Mouse (Mus musculus): ENCODE measurements at regions not wholly inside any gene's neighbourhood (a gene's known extent, or its start where the extent isn't known, plus 50 kb on each side); places are given as distances from the start of the nearest gene placed in this dataset.
A peak's percentile ranks its signal among the peaks of the same experiment; 100 is the strongest.

DNA sequence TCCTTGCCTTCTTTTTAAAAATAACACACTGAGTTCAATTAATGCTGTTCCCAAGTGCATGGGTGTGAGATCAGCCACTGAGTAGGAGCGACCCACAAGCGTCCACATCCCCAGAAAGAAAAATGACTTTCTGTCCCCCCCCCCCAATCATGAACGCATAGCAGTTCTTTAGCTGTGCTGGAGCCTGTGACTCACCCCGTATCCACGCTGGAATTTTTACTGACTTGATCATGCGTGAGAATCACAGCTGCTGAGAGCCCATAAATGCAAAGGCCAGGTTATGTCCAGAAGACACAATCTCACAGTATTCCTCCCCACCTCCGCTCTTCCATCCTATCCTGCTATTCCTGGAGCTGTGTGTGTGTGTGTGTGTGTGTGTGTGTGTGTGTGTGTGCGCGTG, 53.3 kb downstream of the Fos start:
- DNase-seq, result no peak

DNA sequence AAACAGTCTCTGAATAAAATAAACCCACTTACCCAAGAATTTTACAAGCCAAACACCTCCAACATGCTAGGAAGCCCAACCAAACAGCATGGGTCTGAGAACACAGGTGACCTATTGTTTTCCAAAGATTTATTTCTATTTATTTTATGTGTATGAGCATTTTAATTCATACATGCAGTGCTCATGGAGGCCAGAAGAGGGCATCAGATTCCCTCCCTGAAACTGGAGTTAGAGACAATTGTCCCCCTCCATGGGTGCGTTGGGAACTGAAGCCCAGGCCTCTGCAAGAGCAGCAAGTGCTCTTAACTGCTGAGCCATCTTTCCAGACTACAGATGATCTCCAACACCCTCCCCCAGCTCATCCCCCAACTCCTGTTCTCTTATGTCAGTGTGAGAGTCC, 57.9 kb downstream of the Fos start:
- DNase-seq, result peak; percentile 27 to 37

DNA sequence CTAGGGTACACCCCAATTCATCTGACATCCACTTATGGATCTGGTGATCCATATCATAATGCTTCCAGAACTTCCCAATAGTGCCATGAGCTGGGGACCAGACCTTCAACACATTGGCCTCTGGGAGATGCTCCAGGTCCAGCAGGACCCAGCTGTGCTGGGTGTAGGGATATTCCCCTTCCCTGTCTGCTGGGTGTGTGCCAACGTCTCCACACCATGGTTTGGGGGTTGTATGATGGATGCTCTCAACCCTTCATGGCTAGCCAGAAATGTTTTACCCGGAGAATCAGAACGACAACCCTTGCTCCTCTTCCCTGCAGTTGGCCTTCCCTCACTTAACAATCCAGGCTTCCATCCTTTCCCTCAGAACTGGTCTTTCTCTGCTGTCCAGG, 58.5 kb downstream of the Fos start:
- no peak for DNase-seq

DNA sequence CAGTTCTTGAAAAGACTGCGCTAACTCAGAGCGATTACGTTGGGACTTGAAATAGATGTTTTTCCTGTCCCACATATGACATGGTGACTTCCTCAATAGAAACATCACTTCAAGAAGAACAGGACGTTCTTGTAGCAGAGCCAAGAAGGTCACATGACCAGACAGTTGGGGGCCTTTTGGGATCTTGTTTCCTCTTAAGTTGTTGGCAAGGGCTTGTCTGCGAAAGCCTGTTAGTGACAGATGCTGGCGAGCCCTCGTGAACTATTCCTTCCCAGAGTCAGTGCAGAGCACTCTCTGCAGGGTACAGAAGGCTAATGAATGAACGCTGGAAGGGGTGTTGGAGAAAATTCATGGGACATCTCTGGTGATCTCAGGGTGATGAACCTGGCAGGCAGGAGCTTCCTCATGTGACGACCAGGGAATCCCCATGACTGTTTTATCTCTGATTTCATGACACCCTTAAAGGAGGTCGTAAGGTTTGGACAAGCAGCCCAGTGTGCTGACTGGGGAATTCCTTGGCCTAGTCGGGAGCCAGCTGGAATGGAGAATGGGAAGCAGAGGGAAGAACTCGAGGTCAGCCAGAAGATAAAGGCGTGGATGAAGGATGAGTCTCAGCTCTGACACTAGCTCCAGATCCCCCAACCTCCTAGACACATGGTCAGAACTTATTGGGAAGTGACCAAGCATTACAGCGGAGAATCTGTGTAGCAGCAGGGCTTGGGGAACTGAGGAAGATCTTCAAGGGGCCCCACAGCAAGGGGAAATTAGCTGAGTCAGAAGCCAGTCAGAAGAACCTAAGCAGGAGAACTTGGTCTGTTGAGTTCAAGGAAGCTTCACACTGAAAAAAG, 59.1 kb downstream of the Fos start:
- DNase-seq, result peak; percentile 55 to 58

DNA sequence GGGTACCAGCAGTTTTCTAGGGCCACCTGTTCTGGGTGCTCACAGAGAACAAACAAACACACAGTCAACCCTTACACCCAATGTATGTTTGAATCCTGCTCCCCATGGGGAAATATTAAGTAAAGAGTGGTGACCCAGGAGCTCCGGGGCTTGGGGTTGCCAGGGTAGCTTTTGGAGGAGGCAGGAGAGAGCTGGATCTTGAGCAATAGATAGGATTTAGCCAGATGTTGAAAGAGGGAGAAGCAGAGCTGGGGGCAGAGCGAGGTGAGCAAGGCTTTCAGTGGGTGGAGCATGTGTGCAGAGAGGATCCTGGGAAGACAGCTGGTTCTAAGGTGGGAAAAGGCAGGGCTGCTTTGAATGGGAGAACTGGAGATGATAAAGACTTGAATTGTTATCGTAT, 59.9 kb downstream of the Fos start:
- DNase-seq, result no peak

DNA sequence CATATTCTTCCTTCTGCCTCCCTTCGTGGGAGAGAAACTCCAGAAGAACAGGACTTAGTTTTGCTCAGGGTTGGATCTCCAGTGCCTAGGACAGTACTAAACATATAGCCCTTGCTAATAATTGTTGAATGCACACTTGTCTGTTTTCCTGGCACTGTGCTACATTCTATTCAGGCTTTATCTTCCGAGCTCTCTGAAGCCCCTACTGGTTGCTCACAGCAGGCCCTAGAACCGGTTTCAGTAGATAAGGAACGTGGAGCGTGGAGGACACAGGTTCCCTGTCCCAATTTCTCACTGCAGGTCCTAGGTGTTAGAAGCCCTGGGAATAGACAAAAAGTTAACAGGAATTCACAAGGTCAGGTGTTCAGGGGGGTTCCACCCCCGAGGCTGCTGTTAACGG, 59.4 kb upstream of the Jdp2 start:
- DNase-seq, result no peak

DNA sequence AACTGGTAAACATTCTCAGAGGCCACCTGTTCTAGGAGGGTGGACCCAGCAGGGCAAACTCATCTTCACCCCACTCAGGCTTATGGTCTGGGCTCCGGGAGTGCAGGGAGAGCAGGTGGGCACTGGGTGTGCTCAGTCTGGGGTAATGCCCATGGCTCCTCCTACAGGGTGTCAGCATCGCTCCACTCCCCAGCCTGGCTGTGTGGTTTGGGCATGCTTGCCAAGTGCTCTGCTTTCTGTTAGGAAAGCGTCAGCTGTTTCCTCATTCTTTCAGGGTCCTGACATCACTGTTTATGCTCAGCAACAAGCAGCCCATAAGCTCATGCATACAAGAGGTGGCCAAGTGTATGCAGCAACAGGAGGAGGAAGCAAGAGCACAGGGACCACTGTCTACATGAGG, 57.7 kb upstream of the Jdp2 start:
- peak; percentile 12 to 16 for DNase-seq

DNA sequence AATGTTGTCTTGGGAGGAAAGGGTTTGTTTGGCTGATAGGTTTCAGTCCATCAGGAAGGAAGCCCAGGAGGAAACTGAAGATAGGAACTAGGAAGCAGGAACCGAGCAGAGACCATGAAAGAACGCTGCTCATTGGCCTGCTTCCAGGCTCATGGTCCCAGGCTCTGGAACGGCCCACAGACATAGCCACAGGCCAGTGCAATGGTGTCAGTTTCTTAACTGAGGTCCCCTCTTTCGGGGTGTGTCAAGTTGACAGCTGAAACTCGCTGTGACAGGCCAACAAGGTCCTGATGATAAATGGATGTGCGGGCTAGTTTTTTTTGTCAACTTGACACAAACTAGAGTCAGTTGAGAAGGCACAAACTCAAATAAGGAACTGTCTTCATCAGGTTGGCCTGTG, 55.9 kb upstream of the Jdp2 start:
- no peak for DNase-seq

DNA sequence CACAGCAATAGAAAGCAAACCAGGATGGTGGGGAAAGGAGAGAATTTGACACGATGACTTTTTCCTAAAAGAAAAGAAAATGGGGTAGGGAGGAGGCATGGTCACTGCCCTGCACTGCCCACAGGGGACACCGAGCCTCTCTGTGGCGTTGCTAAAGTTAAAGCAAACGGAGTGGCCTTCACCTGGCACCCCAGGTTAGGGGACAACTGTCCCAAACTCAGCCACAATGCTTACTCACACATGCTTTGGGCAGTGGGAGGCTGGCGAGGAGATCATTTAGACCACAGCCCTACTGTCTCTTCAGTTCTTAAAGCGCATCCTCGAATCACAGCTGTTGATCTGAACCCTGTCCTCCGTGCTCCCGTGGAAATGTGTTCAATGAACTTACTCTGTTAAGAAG, 55.3 kb upstream of the Jdp2 start:
- no peak for DNase-seq

DNA sequence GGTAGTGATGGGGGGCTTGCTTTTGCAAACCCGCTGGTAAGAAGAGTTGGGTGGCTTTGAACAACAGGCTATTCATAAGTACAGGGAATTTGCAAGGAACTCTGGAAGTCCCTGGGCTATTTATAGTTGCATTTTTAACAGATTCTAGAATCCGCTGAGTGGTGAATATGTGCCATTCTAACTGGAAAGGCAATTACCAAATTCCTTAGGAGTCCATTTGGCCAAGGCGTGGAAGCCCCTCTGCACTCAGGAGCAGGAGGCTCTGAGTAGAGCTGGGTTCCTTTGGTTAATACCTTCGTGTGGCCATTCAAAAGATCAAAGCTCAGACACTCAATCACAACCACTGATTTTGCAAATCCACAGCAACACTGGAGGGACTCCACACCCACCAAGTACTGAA, 54.0 kb upstream of the Jdp2 start:
- no peak for DNase-seq

DNA sequence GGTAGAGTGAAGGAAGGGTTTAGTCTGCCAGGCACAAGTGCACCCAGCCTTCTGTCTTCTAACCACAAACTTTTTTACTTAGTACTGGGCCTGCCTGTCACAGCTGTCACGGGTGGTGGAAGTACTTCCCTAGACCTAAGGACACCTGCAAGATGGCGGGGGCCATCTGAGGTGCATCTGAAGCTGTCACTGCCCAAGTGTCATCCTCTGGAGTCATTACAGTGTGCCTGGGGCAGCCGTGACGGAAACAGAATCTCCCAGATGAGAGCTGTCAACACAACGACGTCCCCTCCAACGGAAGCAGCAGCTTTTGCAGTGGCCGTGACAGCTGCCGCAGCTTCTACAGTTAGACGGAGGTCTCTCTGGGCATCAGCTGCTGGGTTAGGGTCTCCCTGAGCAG, 53.1 kb upstream of the Jdp2 start:
- DNase-seq, result peak; percentile 42 to 45

DNA sequence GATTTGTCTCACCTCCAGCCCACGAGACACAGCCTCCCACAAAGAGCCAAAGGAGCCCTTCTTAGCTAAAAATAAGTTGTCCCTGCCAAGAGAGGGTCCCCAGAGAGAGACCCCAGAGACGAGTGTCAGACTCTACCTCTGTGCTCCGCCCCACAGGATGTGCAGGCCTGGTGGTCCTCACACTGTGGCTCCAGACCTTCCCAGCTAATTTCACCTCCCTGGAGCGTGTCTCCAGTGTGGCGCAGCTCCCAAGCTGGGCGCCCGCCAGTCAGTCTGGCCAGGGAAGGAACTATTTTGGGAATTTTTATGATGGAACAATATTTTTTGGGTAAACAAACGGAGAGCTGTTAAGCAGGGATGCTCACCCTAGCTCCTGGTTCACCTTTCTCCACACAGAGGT, 50.8 kb upstream of the Jdp2 start:
- DNase-seq, result no peak

Measured in B cell, adult 2 months (primary cell).